21 mouse cellular contexts compared by ENCODE assay signal in the genomic region with DNA sequence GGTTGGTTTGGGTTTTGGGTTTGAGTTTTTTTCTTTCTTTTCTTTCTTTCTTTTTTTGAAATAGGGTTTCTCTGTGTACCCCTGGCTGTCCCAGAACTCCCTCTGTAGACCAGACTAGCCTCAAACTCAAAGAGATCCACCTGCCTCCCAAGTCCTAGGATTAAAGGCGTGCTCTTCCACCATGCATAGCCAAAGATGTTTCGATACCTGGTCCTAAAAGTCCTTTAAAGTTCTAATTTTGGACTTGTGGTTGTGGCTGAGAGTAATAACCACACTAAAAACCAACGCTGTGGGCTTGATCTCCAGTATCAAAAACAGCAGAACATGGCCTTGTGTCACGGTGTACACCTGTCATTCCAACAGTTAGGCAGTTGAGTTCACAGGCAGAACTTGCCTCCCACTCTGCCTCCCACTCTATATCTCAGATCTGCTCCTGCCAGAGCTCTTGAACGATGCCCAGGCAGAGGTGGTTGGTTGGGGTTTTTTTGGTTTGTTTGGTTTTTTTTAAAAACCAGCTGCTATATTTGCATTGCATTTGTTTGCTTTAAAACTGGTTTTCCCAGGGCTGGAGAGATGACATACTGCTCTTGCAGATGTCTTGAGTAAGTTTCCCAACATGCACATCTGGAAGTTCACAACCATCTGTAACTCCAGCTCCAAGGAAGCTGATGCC. TPM values are rescaled to one million over a fixed set of nuclear protein-coding genes. Genes with fewer than 3 reads are reported as not detected.
DNase-seq lines count a peak whose midpoint lies in the region; ATAC-seq and TF ChIP-seq lines count a peak whose summit lies in the region.
"Had no signal": no experiment of that assay in that cellular context is flagged by ENCODE, and none has a peak within 500 bp of the region (broad histone marks: within the 10 kb centered on the region; RNA-seq: fewer than 3 reads in every experiment).

No protein-coding gene starts in this region.

- ATAC-seq in lung, postnatal 0 days: peak; percentile 37
- ATAC-seq: activated CD4-positive, CD25-positive, alpha-beta regulatory T cell, adult 4 months; intestine, postnatal 0 days; midbrain, embryonic 15.5 days had no signal

- TF ChIP-seq POLR2A in CH12.LX (IDR thresholded peaks at IDR 0.05; ENCODE audit: low read depth, low read length) (no peak), myocyte (IDR thresholded peaks at IDR 0.05; ENCODE audit: insufficient read length, low read depth) (no peak)

- H3K27ac ChIP-seq in lung, postnatal 0 days (ENCODE audit: low read length): no peak overlapping the region
- H3K27ac ChIP-seq in CH12.LX (ENCODE audit: insufficient read depth, low read depth): 0 out of 2 replicates have a peak overlapping the region, but pooled peaks have one; percentile 24
- H3K27ac ChIP-seq: embryonic facial prominence, embryonic 15.5 days; heart, adult 2 months; hindbrain, embryonic 15.5 days; limb, embryonic 15.5 days; liver, embryonic 15.5 days; midbrain, embryonic 15.5 days had no signal

- no peak overlapping the region for H3K9ac ChIP-seq in lung, postnatal 0 days (replicated peaks; ENCODE audit: low read depth)
- H3K9ac ChIP-seq in CH12.LX (ENCODE audit: insufficient read depth, low read depth): no peak overlapping the region
- H3K9ac ChIP-seq: embryonic facial prominence, embryonic 15.5 days; hindbrain, embryonic 15.5 days; limb, embryonic 15.5 days; liver, embryonic 15.5 days; midbrain, embryonic 15.5 days had no signal

- no peak for TF ChIP-seq EP300 in lung, postnatal 0 days (IDR thresholded peaks at IDR 0.05)
- 0 out of 2 replicates have a peak, but pooled peaks have one; percentile 16 for TF ChIP-seq EP300 in CH12.LX (IDR thresholded peaks at IDR 0.05; ENCODE audit: low read length)

- no peak overlapping the region for H3K4me2 ChIP-seq in lung, postnatal 0 days (replicated peaks; ENCODE audit: low read depth, low read length)
- H3K4me2 ChIP-seq in CH12.LX (ENCODE audit: insufficient read depth, low read depth, poor library complexity, severe bottlenecking): peak overlapping the region; percentile 31
- no peak overlapping the region for H3K4me2 ChIP-seq in myocyte (ENCODE audit: low read depth)
- H3K4me2 ChIP-seq: embryonic facial prominence, embryonic 15.5 days; hindbrain, embryonic 15.5 days; limb, embryonic 15.5 days; liver, embryonic 15.5 days; midbrain, embryonic 15.5 days had no signal

- H3K4me3 ChIP-seq in lung, postnatal 0 days (ENCODE audit: low read depth, low read length): no peak overlapping the region
- H3K4me3 ChIP-seq in CH12.LX (replicated peaks in 1 of 3; ENCODE audit: low read depth in 2 of 3, low read length in 2 of 3, poor library complexity in 1 of 3) (peak overlapping the region in 1 of 3 experiments; percentile 45), myocyte (no peak overlapping the region)
- H3K4me3 ChIP-seq: embryonic facial prominence, embryonic 15.5 days; heart, adult 2 months; hindbrain, embryonic 15.5 days; limb, embryonic 15.5 days; liver, embryonic 15.5 days; midbrain, embryonic 15.5 days had no signal

- no peaks in the 10 kb centered on the region for H3K9me3 ChIP-seq in lung, postnatal 0 days (ENCODE audit: low read length)
- no peaks in the 10 kb centered on the region for H3K9me3 ChIP-seq in CH12.LX (replicated peaks; ENCODE audit: low read length)
- H3K9me3 ChIP-seq: embryonic facial prominence, embryonic 15.5 days; hindbrain, embryonic 15.5 days; limb, embryonic 15.5 days; liver, embryonic 15.5 days; midbrain, embryonic 15.5 days had no signal

- TF ChIP-seq RAD21 in CH12.LX (IDR thresholded peaks at IDR 0.05; ENCODE audit: low read depth, low read length): no peak

- no peaks in the 10 kb centered on the region for H3K27me3 ChIP-seq in lung, postnatal 0 days (replicated peaks; ENCODE audit: insufficient read depth, low read length)
- H3K27me3 ChIP-seq in CH12.LX (replicated peaks): no peaks in the 10 kb centered on the region
- H3K27me3 ChIP-seq in myocyte (ENCODE audit: control insufficient read depth, insufficient read depth, insufficient read length): no peaks in the 10 kb centered on the region
- H3K27me3 ChIP-seq: embryonic facial prominence, embryonic 15.5 days; hindbrain, embryonic 15.5 days; limb, embryonic 15.5 days; liver, embryonic 15.5 days; midbrain, embryonic 15.5 days had no signal

- H3K36me3 ChIP-seq in lung, postnatal 0 days (ENCODE audit: insufficient read depth, low read length): peaks cover 11% of the 10 kb centered on the region; the same call in 1 of the 2 replicates
- H3K36me3 ChIP-seq in CH12.LX (replicated peaks in 1 of 2; ENCODE audit: control insufficient read depth in 1 of 2, insufficient read depth in 1 of 2, low read length in 1 of 2): peaks cover 16 to 67% of the 10 kb centered on the region in 2 experiments
- peaks cover 16% of the 10 kb centered on the region for H3K36me3 ChIP-seq in myocyte (ENCODE audit: control insufficient read depth, insufficient read depth)

- H3K79me2 ChIP-seq in CH12.LX (replicated peaks; ENCODE audit: control insufficient read depth, extremely low read depth, insufficient read depth, poor library complexity, severe bottlenecking) (no peaks in the 10 kb centered on the region), myocyte (ENCODE audit: control insufficient read depth, insufficient read depth) (no peaks in the 10 kb centered on the region)

- H3ac ChIP-seq in myocyte (ENCODE audit: control insufficient read depth, insufficient read length): no peak overlapping the region

- DNase-seq in lung, postnatal 0 days (ENCODE audit: low spot score): peak; percentile 28
- no peak for DNase-seq in lung, postnatal 10 days
- peak; percentile 29 for DNase-seq in CH12.LX (ENCODE audit: extremely low read depth)
- peak; percentile 31 for DNase-seq in adipocyte (ENCODE audit: low spot score)
- DNase-seq in embryo, embryonic 10 days (ENCODE audit: low spot score): no peak
- no peak for DNase-seq in thymus, postnatal 4 days
- DNase-seq: adrenal gland, postnatal 14 days; cerebellum, adult 11-12 months; cerebellum, postnatal 25 days; gastrocnemius, postnatal 10 days; heart, adult 2 months; heart, postnatal 4 days; right cerebral cortex, postnatal 25 days had no signal

- TF ChIP-seq CTCF in lung, postnatal 0 days (IDR thresholded peaks at IDR 0.05): no peak
- no peak for TF ChIP-seq CTCF in CH12.LX (conservative IDR thresholded peaks at IDR 0.05 in 1 of 2, IDR thresholded peaks at IDR 0.05 in 1 of 2; ENCODE audit: low read depth in 2 of 2, low read length in 2 of 2)

- no peaks in the 10 kb centered on the region for H3K4me1 ChIP-seq in lung, postnatal 0 days (ENCODE audit: insufficient read depth, low read depth, low read length)
- peaks cover 15 to 20% of the 10 kb centered on the region in 2 experiments for H3K4me1 ChIP-seq in CH12.LX (ENCODE audit: control insufficient read depth in 1 of 2, insufficient read depth in 2 of 2)
- H3K4me1 ChIP-seq: embryonic facial prominence, embryonic 15.5 days; hindbrain, embryonic 15.5 days; limb, embryonic 15.5 days; liver, embryonic 15.5 days; midbrain, embryonic 15.5 days had no signal

- dilution Hi-C loops in CH12.LX (cut with MboI; ENCODE audit: extremely low pct_ligation_motif_present, extremely low pct_unique_long_range_greater_than_20kb, low sequenced_read_pairs): no loop called here

- WGBS in lung, postnatal 0 days: 68% methylated on average over 5 of the region's 5 CpGs

- in situ Hi-C loops in CH12.LX (cut with MboI; ENCODE audit: low pct_ligation_motif_present, low pct_unique_long_range_greater_than_20kb, low sequenced_read_pairs): no loop called here

TF ChIP-seq in CH12.LX, 34 proteins besides CTCF, POLR2A, EP300 and RAD21 (continues in another document):
- no peak for TF ChIP-seq MXI1 (IDR thresholded peaks at IDR 0.05; ENCODE audit: low read depth, low read length)
- TF ChIP-seq NELFE (IDR thresholded peaks at IDR 0.05; ENCODE audit: low read depth, low read length): no peak
- TF ChIP-seq CHD1 (IDR thresholded peaks at IDR 0.05; ENCODE audit: low read depth, low read length): no peak
- peak; percentile 63 for TF ChIP-seq MEF2A (IDR thresholded peaks at IDR 0.05; ENCODE audit: borderline replicate concordance, low read depth, low read length)
- TF ChIP-seq SIN3A (IDR thresholded peaks at IDR 0.05; ENCODE audit: low read length): 0 out of 2 replicates have a peak, but pooled peaks have one; percentile 23
- no peak for TF ChIP-seq PAX5 (IDR thresholded peaks at IDR 0.05; ENCODE audit: low read length)
- TF ChIP-seq JUND (conservative IDR thresholded peaks at IDR 0.05; ENCODE audit: low read depth, low read length): no peak
- no peak for TF ChIP-seq NRF1 (IDR thresholded peaks at IDR 0.05; ENCODE audit: low read depth, low read length)
- TF ChIP-seq MYC (IDR thresholded peaks at IDR 0.05; ENCODE audit: low read depth, low read length): no peak

TF ChIP-seq in myocyte, 11 proteins besides CTCF, POLR2A, EP300 and RAD21:
- TF ChIP-seq MYOD1 (IDR thresholded peaks at IDR 0.05; ENCODE audit: control insufficient read depth in 1 of 3, insufficient read length in 2 of 3, low read depth in 2 of 3) (peak in 2 of 3 experiments; percentile 25 to 83), MYOG (IDR thresholded peaks at IDR 0.05; ENCODE audit: control insufficient read depth in 1 of 3, insufficient read depth in 1 of 3, insufficient read length in 2 of 3, low read depth in 2 of 3) (no peak)

RNA-seq across cellular contexts. Expression of gene Iqcg, which starts 38.2 kb away (rescaled TPM):
- polyA plus RNA-seq in lung, postnatal 0 days (2015; fragmentation: Nextera tagmentation; extraction: Ambion mirVana): 6.0 and 7.6 TPM in 2 replicates
- total RNA-seq in CH12.LX (2012; rRNA removed) (3.4 and 5.0 TPM in 2 replicates), CH12.LX (2014; rRNA removed) (7.3 and 13.0 TPM in 2 replicates)
- polyA plus RNA-seq in CH12.LX (2012; ENCODE audit: insufficient read length, low read depth) (21.8 and 31.3 TPM in 2 replicates), myocyte (2012; fragmentation: generic; extraction: Trizol) (0.80 TPM)

RNA-seq across cellular contexts. Expression of gene Rpl35a, which starts 38.4 kb away (rescaled TPM):
- 641 and 670 TPM in 2 replicates for polyA plus RNA-seq in lung, postnatal 0 days (2015; fragmentation: Nextera tagmentation; extraction: Ambion mirVana)
- total RNA-seq in CH12.LX (2012; rRNA removed) (3,875 and 4,003 TPM in 2 replicates), CH12.LX (2014; rRNA removed) (5,433 and 7,521 TPM in 2 replicates)
- polyA plus RNA-seq in CH12.LX (2012; ENCODE audit: insufficient read length, low read depth) (3,182 and 3,281 TPM in 2 replicates), myocyte (2012; fragmentation: generic; extraction: Trizol) (2,314 TPM)

RNA-seq across cellular contexts. Expression of gene Lmln, which starts 44.5 kb away (rescaled TPM):
- 1.1 TPM in 2 replicates for polyA plus RNA-seq in lung, postnatal 0 days (2015; fragmentation: Nextera tagmentation; extraction: Ambion mirVana)
- 3.2 and 3.7 TPM in 2 replicates for total RNA-seq in CH12.LX (2012; rRNA removed)
- total RNA-seq in CH12.LX (2014; rRNA removed): 1.5 and 1.7 TPM in 2 replicates
- polyA plus RNA-seq in CH12.LX (2012; ENCODE audit: insufficient read length, low read depth): 2.6 and 3.2 TPM in 2 replicates
- polyA plus RNA-seq in myocyte (2012; fragmentation: generic; extraction: Trizol): 0.78 TPM

Comparison
In these comparisons a context has a peak if more than half of its experiments do, and no peak if none do; other contexts are left out.
1. DNase-seq: peak in lung, postnatal 0 days (single experiment), CH12.LX (single experiment) and adipocyte (single experiment); none in lung, postnatal 10 days (single experiment), embryo, embryonic 10 days (single experiment) and thymus, postnatal 4 days (single experiment).